Mouse (Mus musculus): Measurements from ENCODE around the gene Pnn.

Pnn gene

GRCm38 (mm10) chr12:59066448-59067077 is at the start of gene Pnn:
Gene Pnn, plus strand, starts transcription at chr12:59066884.
- DNase-seq (ENCODE audit: low read depth, low spot score), result peak; percentile 98

GRCm38 (mm10) chr12:59017970-59018369 is 48.7 kb upstream of the Pnn start:
- no peak for DNase-seq (ENCODE audit: low read depth, low spot score)

DNA sequence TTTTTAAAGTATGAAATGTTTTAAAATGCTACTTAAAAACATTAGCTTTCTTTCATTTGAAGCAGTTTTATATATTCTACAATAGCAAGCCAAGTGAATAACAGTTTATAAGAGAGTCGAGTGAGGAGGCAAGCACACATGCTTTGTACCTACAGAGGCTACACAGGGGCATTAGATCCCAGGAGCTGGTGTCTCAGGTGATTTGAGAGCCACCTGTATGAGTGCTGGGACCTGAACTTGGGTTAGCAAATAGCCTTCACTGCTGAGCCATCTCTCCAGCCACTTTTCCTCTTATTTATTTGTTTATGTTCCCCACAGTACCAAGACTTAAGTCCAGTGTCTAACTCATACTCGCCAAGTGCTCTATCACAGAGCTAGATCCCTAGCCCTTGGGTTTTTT is 46.8 kb upstream of the Pnn start:
- no peak for DNase-seq (ENCODE audit: low read depth, low spot score)

- DNase-seq (ENCODE audit: low read depth, low spot score), result no peak
These were observed 45.4 kb upstream of the Pnn start for GRCm38 (mm10) chr12:59021306-59021705.

DNA sequence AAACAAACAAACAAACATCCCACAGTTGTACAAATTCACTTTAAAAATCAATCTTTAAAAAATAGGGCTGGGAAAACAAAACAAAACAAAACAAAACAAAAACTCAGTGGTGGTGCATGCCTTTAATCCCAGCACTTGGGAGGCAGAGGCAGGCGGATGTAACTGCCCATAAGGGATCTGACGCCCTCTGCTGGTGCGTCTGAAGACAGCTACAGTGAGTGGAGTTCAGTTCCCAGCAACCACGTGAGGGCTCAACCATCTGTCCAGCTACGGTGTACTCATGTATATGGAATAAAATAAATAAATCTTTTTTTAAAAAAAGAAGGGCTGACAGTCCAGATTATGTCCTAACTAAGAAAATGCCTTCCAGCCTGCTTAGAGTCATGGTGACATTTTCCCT is 34.6 kb upstream of the Pnn start:
- DNase-seq (ENCODE audit: low read depth, low spot score), result peak; percentile 76

DNA sequence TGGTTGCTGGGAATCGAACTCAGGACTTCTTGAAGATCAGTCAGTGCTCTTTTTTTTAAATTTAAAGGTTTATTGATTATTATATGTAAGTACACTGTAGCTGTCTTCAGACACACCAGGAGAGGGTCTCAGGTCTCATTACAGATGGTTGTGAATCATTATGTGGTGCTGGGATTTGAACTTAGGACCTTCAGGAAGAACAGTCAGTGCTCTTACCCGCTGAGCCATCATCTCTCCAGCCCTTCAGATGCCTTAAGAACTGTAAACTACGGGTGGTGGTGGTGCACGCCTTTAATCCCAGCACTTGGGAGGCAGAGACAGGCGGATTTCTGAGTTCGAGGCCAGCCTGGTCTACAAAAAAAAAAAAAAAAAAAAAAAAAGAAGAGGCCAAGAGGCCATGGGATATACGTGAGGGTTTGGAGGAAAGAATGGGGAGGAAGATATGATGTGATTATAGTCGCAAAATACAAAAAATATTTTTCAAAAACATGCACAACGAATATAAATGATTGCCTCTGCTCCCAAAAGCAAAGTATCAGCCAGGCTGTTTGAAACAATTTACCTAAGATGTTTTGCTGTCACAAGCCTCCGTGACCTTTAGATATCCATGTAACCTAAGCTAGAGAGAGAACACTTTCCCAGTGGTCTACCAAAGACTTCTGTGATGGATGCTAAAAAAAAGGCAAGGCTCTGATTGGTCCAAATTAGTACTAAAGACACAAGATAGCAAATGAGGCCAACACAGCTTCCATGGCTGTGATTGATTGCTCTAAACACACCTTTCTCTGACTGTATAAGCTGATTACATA is 27.3 kb upstream of the Pnn start:
- peak; percentile 46 for DNase-seq (ENCODE audit: low read depth, low spot score)

DNA sequence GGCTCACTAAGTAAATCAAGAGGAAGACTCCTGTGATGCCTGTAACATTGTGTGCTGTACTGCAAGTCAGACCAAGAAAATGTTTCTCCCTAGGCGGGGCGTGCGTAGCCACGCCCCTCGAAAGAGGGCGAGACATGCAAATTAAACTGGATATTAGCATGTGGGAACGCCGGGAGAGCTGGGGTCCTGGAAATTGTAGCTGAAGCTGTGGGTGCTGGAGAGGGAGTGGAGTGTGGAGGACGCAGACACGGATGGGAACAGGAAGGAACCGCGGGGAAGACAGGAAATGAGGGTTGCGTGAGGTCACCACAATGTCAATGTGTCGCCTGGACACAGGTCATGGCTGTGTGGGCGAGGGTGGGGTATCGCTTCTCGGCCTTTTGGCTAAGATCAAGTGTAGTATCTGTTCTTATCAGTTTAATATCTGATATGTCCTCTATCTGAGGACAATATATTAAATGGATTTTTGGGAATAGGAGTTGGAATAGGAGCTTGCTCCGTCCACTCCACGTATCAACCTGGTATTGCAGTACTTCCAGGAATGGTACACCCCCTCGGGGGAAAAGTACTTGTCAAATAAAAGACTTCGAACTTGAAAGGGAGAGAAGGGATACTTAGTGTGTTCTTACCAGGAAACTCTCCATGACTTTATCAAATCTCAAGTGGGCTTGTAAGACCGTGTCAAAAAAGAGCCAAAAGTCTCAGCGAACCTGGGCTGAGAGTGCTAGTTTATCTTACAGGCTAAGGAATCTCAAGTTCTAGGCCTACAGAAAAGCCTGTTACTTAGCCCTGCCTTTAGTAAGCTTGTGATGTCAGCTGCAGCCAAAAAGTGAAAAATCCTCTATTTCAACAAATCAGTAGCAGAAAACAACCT is 26.5 kb upstream of the Pnn start:
- peak; percentile 99 for DNase-seq (ENCODE audit: low read depth, low spot score)

GRCm38 (mm10) chr12:59040851-59041250 is 25.8 kb upstream of the Pnn start:
- DNase-seq (ENCODE audit: low read depth, low spot score), result no peak

- no peak for DNase-seq (ENCODE audit: low read depth, low spot score)
These were observed 14.2 kb upstream of the Pnn start for GRCm38 (mm10) chr12:59052470-59052869.

DNA sequence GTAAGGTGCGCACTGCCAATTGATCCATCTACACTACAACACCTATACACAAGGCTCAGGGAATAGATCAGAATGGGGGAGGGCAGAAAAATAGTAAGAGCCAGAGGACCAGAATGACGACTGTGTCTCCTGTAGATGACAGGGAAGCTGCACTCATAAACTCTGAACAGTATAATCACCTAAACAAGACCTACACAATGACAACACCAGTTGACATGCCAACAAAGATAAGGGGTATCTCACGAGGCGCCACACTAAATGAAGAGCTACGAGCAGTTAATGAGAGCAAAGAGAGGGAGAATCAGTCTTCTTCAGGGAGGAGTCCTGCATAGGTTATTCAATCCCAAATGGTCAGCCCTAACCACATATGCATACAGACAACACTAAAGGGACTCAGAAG is 13.5 kb upstream of the Pnn start:
- DNase-seq (ENCODE audit: low read depth, low spot score), result no peak

DNA sequence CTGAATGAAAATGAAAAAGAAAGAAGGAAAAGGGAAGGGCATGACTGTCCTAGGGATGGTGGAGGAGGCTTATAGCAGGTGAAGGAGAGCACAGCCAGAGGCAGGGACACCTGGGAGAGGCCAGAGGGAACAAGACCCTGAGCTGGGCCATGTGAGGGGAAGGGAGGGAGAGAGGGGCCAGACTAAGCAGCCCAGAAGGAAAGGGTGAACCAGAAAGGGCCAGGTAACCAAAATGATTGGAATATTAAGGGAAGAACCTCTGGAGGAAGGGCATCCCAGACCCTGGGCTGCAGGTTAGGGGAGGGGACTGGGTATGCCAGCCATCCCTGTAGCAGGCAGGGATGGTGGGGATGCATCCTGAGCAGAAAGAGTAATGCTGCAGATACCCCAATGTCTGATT is 12.7 kb upstream of the Pnn start:
- no peak for DNase-seq (ENCODE audit: low read depth, low spot score)

GRCm38 (mm10) chr12:59055196-59055850 is 11.4 kb upstream of the Pnn start:
- DNase-seq (ENCODE audit: low read depth, low spot score), result no peak

DNA sequence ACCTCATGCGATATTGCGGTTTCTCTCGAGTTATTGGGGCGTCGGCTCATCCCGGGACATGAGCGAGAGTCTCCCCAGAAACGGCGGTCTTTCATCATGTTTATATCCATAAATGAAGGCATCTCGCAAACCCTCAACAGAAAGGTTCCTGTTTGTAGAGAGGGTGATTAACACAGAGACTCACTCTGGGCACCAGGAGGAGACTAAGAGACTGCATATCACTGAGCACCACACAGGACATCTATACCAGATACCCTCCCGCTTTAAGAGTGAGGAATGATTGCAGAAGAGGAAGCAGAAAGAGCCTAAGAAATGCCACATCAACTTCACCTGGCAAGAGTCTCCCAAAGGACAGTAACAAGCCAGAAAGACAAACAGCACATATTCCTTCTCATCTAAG is 10.5 kb upstream of the Pnn start:
- no peak for DNase-seq (ENCODE audit: low read depth, low spot score)

DNA sequence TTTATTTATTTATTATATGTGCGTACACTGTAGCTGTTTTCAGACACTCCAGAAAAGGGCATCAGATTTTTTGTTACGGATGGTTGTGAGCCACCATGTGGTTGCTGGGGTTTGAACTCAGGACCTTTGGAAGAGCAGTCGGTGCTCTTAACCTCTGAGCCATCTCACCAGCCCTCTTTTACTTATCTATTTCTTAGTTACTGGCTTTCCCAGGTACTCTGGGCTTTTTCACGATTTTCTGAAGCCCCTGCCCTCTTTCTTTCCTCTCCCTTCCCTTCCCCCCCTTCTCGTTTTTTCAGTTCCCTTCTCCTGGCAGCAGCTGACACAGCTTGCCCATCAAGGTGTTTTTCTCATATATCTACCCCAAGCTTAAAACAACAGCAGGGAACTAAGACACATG is 8.4 kb upstream of the Pnn start:
- peak; percentile 35 for DNase-seq (ENCODE audit: low read depth, low spot score)

GRCm38 (mm10) chr12:59060322-59060721 is 6.4 kb upstream of the Pnn start:
- peak; percentile 35 for DNase-seq (ENCODE audit: low read depth, low spot score)

DNA sequence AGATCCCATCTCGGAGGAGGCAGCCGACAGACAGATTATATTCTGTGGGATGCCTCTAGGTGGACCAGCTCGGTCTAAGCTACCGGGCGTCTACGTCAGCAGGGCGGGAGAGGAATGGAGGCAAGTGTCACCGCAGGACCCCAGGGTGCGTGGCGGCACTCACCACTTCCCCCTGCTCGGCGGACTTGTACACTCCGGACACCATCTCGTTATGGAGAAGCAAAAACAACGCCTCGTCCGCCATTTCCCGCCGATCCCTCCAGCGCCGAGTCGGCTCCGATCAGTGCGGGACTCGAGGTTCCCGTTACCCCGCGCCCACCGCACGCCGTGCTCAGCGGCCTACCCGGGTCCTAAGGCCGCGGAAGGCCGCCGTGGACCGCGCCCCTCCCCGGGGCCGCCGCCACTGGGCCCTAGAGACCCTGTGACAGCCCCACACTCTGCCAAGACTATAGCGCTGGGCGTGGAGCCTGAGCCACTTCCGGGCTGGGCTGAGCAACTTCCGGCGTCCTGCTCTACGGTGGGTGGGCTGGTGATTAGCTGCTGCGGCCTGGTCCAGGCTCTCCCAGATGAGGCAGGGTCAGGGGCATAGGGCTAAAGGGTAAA is 5.6 kb upstream of the Pnn start, which contains the start of gene Trappc6b:
Gene Trappc6b, minus strand, starts transcription at position 480 of the 603 bp plus-strand sequence.
- DNase-seq (ENCODE audit: low read depth, low spot score), result peak; percentile 89

DNA sequence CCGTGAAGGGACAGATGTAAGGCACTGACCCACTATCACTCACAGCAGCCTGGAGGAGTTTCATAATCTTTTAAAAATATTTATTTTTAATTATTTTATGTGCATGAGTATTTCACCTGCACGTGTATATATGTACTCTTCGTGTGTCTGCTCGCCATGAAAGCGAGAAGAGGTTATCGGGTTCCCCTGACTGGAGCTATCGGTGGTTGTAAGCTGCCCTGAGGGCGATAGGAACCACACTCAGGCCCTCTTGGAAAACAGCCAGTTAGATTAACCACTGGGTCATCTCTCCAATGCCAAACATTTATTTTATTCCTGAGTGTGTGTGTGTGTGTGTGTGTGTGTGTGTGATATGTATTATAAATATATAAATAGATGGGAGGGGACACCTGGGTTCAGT is 1.8 kb upstream of the Pnn start:
- no peak for DNase-seq (ENCODE audit: low read depth, low spot score)

DNA sequence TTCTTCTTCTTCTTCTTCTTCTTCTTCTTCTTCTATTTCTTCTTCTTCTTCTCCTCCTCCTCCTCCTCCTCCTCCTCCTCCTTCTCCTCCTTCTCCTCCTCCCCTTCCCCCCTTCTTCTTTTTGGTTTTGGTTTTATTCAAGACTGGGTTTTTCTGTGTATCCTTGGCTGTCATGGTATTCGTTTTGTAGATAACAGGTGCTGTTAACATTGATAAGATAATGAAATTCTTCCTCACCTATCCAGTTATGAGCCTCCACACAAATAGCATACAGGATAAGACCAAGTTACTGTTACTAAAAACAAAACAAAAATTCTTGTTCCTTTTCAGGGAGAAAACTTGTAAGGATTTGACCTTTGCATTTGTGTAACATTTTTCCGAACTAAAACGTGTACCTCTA is 908 bp upstream of the Pnn start:
- DNase-seq (ENCODE audit: low read depth, low spot score), result peak; percentile 28

DNA sequence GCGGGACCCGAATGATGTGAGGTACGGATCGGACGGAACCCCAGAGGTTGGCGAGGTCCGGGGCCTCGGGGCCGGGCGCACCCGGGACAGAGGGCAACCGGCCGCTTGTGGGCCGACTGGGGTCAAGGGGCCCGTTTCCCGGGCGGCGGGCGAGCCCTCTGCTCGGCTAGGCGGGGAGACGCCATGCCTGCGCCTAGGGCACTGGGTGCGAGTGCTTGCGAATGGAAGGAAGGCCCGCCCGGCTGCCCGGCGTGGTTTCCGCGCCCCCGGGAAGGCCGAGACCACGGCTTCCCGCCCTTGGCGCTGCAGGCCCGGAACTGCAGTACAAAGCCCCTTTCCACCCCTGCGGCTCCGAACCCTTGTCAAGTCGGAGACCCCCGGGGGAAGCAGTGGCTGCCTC is 411 bp downstream of the Pnn start:
- DNase-seq (ENCODE audit: low read depth, low spot score), result no peak

GRCm38 (mm10) chr12:59068791-59069190 is 2.1 kb downstream of the Pnn start:
- DNase-seq (ENCODE audit: low read depth, low spot score), result no peak

GRCm38 (mm10) chr12:59072286-59072685 is 5.6 kb downstream of the Pnn start:
- no peak for DNase-seq (ENCODE audit: low read depth, low spot score)

All from A20 (cell line).